Mouse (Mus musculus) embryonic fibroblast, embryonic 13.5 days (primary cell): ENCODE results near the gene Prg3.

Source experiments
- CTCF ChIP-seq: IDR thresholded peaks from 2 replicates; pipeline ENCODE4 v1.5.1; 2011; ENCODE audit warnings: mild to moderate bottlenecking, control low read depth, low read length, moderate library complexity, borderline replicate concordance; ENCODE audit not compliant: insufficient read depth
- POLR2A ChIP-seq: IDR thresholded peaks from 2 replicates; pipeline ENCODE4 v1.6.1; 2011; ENCODE audit warnings: low read depth, mild to moderate bottlenecking, control low read depth, low read length, moderate library complexity

DNA sequence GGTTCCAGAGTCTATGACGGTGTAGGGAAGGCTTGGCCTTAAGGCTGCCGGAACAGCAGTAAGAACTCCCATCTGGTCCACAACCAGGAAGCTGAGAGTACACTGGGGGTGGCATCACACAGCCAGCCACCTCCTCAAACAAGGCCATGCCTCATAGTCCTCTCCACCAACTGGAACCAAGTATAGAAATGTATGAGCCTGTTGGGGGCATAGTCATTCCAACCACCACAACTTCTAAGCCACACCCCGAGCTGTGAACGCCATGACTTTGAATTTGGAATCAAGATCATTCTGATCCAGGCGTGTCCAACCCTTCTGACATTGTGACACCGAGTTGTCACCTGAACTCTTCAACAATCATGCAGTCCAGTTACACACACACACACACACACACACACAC, 48.3 kb upstream of the Prg3 start:
- TF ChIP-seq CTCF, result no peak
- TF ChIP-seq POLR2A, result no peak
